Mouse (Mus musculus): ENCODE measurements around the gene Nmnat1.

GRCm38 (mm10) chr4:149496612-149497011 is 11.6 kb upstream of the Nmnat1 start:
- TF ChIP-seq CTCF (IDR thresholded peaks at IDR 0.05; ENCODE audit: low read depth, low read length) (no peak), POLR2A (IDR thresholded peaks at IDR 0.05; ENCODE audit: borderline replicate concordance, low read depth, low read length) (no peak)
